Comparison of ENCODE assay signal across 22 mouse cellular contexts in the genomic region with DNA sequence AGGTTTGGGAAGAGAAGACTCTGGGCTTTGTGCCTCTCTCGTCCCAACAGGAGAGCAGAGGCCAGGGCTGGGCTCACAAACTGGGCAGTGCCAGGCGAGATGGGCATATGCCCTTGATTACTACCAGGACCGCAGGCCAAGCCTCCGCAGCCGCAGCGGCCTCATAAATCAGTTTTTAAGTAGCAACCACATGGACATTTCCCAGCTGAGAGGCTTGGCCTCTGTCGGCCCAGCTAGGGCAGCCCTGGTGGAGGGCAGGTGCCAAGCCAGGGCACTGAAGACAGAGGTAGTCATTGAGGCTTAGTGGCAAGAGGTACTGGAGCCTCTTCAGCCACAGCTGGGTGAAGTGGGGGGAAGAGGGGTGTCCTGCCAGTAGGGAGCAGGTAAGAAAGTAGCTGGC. TPM values are rescaled to one million over a fixed set of nuclear protein-coding genes. Genes with fewer than 3 reads are reported as not detected.
DNase-seq lines count a peak whose midpoint lies in the region; ATAC-seq and TF ChIP-seq lines count a peak whose summit lies in the region.
"Had no signal": no experiment of that assay in that cellular context is flagged by ENCODE, and none has a peak within 500 bp of the region (broad histone marks: within the 10 kb centered on the region; RNA-seq: fewer than 3 reads in every experiment).

No protein-coding gene starts in this region.

- H3K27me3 ChIP-seq in forebrain, embryonic 12.5 days: peaks cover 98% of the 10 kb centered on the region
- peaks cover 88% of the 10 kb centered on the region for H3K27me3 ChIP-seq in forebrain, embryonic 11.5 days (ENCODE audit: control insufficient read depth, insufficient read depth, low read length)
- peaks cover 86% of the 10 kb centered on the region for H3K27me3 ChIP-seq in midbrain, embryonic 11.5 days (ENCODE audit: control insufficient read depth, insufficient read depth, low read length)
- H3K27me3 ChIP-seq in midbrain, embryonic 14.5 days (ENCODE audit: control insufficient read depth, insufficient read depth, low read length): peaks cover 91% of the 10 kb centered on the region
- H3K27me3 ChIP-seq in forebrain, embryonic 14.5 days (replicated peaks; ENCODE audit: control insufficient read depth, insufficient read depth, low read length): peaks cover 69% of the 10 kb centered on the region
- peaks cover 10% of the 10 kb centered on the region for H3K27me3 ChIP-seq in forebrain, postnatal 0 days (ENCODE audit: insufficient read depth, low read length)

- H3K27ac ChIP-seq in forebrain, embryonic 12.5 days: peak overlapping the region; percentile 31; the same call in 1 of the 2 replicates
- H3K27ac ChIP-seq in forebrain, embryonic 11.5 days (ENCODE audit: low read depth, low read length): no peak overlapping the region
- H3K27ac ChIP-seq in midbrain, embryonic 11.5 days (ENCODE audit: low read depth, low read length): no peak overlapping the region
- H3K27ac ChIP-seq in midbrain, embryonic 14.5 days (replicated peaks; ENCODE audit: low read depth, low read length): no peak overlapping the region
- peak overlapping the region; percentile 95 for H3K27ac ChIP-seq in forebrain, embryonic 14.5 days (ENCODE audit: low read depth, low read length)
- peak overlapping the region; percentile 58 for H3K27ac ChIP-seq in forebrain, postnatal 0 days (ENCODE audit: low read depth, low read length)
- H3K27ac ChIP-seq: embryonic facial prominence, embryonic 13.5 days; heart, adult 2 months; heart, embryonic 15.5 days; hindbrain, embryonic 10.5 days; hindbrain, embryonic 15.5 days had no signal

- no peak overlapping the region for H3K4me3 ChIP-seq in forebrain, embryonic 12.5 days (replicated peaks)
- H3K4me3 ChIP-seq in forebrain, embryonic 11.5 days (ENCODE audit: low read depth, low read length): no peak overlapping the region
- no peak overlapping the region for H3K4me3 ChIP-seq in midbrain, embryonic 11.5 days (ENCODE audit: low read depth, low read length)
- H3K4me3 ChIP-seq in midbrain, embryonic 14.5 days (replicated peaks; ENCODE audit: low read depth, low read length): no peak overlapping the region
- H3K4me3 ChIP-seq in forebrain, embryonic 14.5 days (ENCODE audit: low read depth, low read length): no peak overlapping the region
- no peak overlapping the region for H3K4me3 ChIP-seq in forebrain, postnatal 0 days (ENCODE audit: low read depth, low read length)
- H3K4me3 ChIP-seq: embryonic facial prominence, embryonic 13.5 days; heart, adult 2 months; heart, embryonic 15.5 days; hindbrain, embryonic 10.5 days; hindbrain, embryonic 15.5 days had no signal

- intact Hi-C loops in left cerebral cortex, postnatal 14 days (cut with DNase I): no loop called here

- ATAC-seq in forebrain, embryonic 12.5 days (ENCODE audit: low FRiP score): no peak
- ATAC-seq in forebrain, embryonic 11.5 days (replicated peaks; ENCODE audit: low FRiP score): no peak
- no peak for ATAC-seq in midbrain, embryonic 11.5 days (ENCODE audit: low FRiP score)
- ATAC-seq in midbrain, embryonic 14.5 days (ENCODE audit: low FRiP score, low TSS enrichment): no peak
- no peak for ATAC-seq in forebrain, embryonic 14.5 days
- no peak for ATAC-seq in forebrain, postnatal 0 days
- ATAC-seq: inflammation-experienced regulatory T-cells, adult 6 months; intestine, postnatal 0 days had no signal

- no peak overlapping the region for H3K4me2 ChIP-seq in forebrain, embryonic 12.5 days
- H3K4me2 ChIP-seq in forebrain, embryonic 11.5 days (ENCODE audit: low read depth, low read length, severe bottlenecking): no peak overlapping the region
- no peak overlapping the region for H3K4me2 ChIP-seq in midbrain, embryonic 11.5 days
- no peak overlapping the region for H3K4me2 ChIP-seq in midbrain, embryonic 14.5 days (ENCODE audit: low read length)
- peak overlapping the region; percentile 41 for H3K4me2 ChIP-seq in forebrain, embryonic 14.5 days (ENCODE audit: low read length)
- peak overlapping the region; percentile 26; the same call in 1 of the 2 replicates for H3K4me2 ChIP-seq in forebrain, postnatal 0 days (ENCODE audit: low read depth)
- H3K4me2 ChIP-seq: heart, embryonic 11.5 days; heart, embryonic 15.5 days had no signal

- H3K9me3 ChIP-seq in forebrain, embryonic 12.5 days: no peaks in the 10 kb centered on the region
- no peaks in the 10 kb centered on the region for H3K9me3 ChIP-seq in forebrain, embryonic 11.5 days (ENCODE audit: control insufficient read depth, low read length)
- H3K9me3 ChIP-seq in midbrain, embryonic 11.5 days (ENCODE audit: control insufficient read depth, low read length): no peaks in the 10 kb centered on the region
- H3K9me3 ChIP-seq in midbrain, embryonic 14.5 days (ENCODE audit: control insufficient read depth, low read length): no peaks in the 10 kb centered on the region
- H3K9me3 ChIP-seq in forebrain, embryonic 14.5 days (replicated peaks; ENCODE audit: control insufficient read depth, low read length): no peaks in the 10 kb centered on the region
- H3K9me3 ChIP-seq in forebrain, postnatal 0 days (ENCODE audit: low read length): no peaks in the 10 kb centered on the region
- H3K9me3 ChIP-seq: embryonic facial prominence, embryonic 13.5 days; heart, embryonic 15.5 days; hindbrain, embryonic 10.5 days; hindbrain, embryonic 15.5 days had no signal

- no peak for DNase-seq in forebrain, embryonic 11.5 days (ENCODE audit: low spot score)
- DNase-seq in midbrain, embryonic 11.5 days (ENCODE audit: low spot score, missing footprints): peak; percentile 76
- no peak for DNase-seq in midbrain, embryonic 14.5 days
- DNase-seq in forebrain, embryonic 14.5 days (ENCODE audit: low spot score): no peak
- DNase-seq in forebrain, postnatal 0 days: no peak
- no peak for DNase-seq in left cerebral cortex, postnatal 14 days (ENCODE audit: low spot score in 2 of 2)
- DNase-seq: adrenal gland, adult 2 months; adrenal gland, postnatal 25 days; cerebellum, postnatal 25 days; gastrocnemius, postnatal 10 days; heart, adult 2 months had no signal

- H3K36me3 ChIP-seq in forebrain, embryonic 12.5 days (replicated peaks): no peaks in the 10 kb centered on the region
- H3K36me3 ChIP-seq in forebrain, embryonic 11.5 days (ENCODE audit: control insufficient read depth, insufficient read depth, low read length): no peaks in the 10 kb centered on the region
- no peaks in the 10 kb centered on the region for H3K36me3 ChIP-seq in midbrain, embryonic 11.5 days (ENCODE audit: control insufficient read depth, insufficient read depth, low read length)
- no peaks in the 10 kb centered on the region for H3K36me3 ChIP-seq in midbrain, embryonic 14.5 days (ENCODE audit: control insufficient read depth, insufficient read depth, low read length)
- H3K36me3 ChIP-seq in forebrain, embryonic 14.5 days (ENCODE audit: control insufficient read depth, insufficient read depth, low read length): no peaks in the 10 kb centered on the region
- no peaks in the 10 kb centered on the region for H3K36me3 ChIP-seq in forebrain, postnatal 0 days (ENCODE audit: insufficient read depth)
- H3K36me3 ChIP-seq: embryonic facial prominence, embryonic 13.5 days; heart, embryonic 15.5 days; hindbrain, embryonic 10.5 days; hindbrain, embryonic 15.5 days had no signal

- WGBS in forebrain, embryonic 12.5 days: 4% methylated on average over 7 of the region's 7 CpGs
- WGBS in forebrain, embryonic 11.5 days: 3% methylated on average over 7 of the region's 7 CpGs
- 2% methylated on average over 7 of the region's 7 CpGs for WGBS in midbrain, embryonic 11.5 days
- 2% methylated on average over 7 of the region's 7 CpGs for WGBS in midbrain, embryonic 14.5 days
- WGBS in forebrain, embryonic 14.5 days: 2% methylated on average over 7 of the region's 7 CpGs
- WGBS in forebrain, postnatal 0 days: 0% methylated on average over 7 of the region's 7 CpGs

- no peak for TF ChIP-seq CTCF in forebrain, postnatal 0 days (IDR thresholded peaks at IDR 0.05; ENCODE audit: low read depth)

- no peak overlapping the region for H3K9ac ChIP-seq in forebrain, embryonic 12.5 days
- no peak overlapping the region for H3K9ac ChIP-seq in forebrain, embryonic 11.5 days (ENCODE audit: low read length)
- H3K9ac ChIP-seq in midbrain, embryonic 11.5 days (ENCODE audit: low read length): no peak overlapping the region
- H3K9ac ChIP-seq in midbrain, embryonic 14.5 days (replicated peaks; ENCODE audit: low read length): no peak overlapping the region
- H3K9ac ChIP-seq in forebrain, embryonic 14.5 days (ENCODE audit: low read length): peak overlapping the region; percentile 17; the same call in 1 of the 2 replicates
- H3K9ac ChIP-seq in forebrain, postnatal 0 days: no peak overlapping the region
- H3K9ac ChIP-seq: embryonic facial prominence, embryonic 13.5 days; heart, embryonic 15.5 days; hindbrain, embryonic 15.5 days had no signal

- H3K4me1 ChIP-seq in forebrain, embryonic 12.5 days: peaks cover 11% of the 10 kb centered on the region; the same call in 1 of the 2 replicates
- H3K4me1 ChIP-seq in forebrain, embryonic 11.5 days (replicated peaks; ENCODE audit: control insufficient read depth, insufficient read depth, low read length): no peaks in the 10 kb centered on the region
- peaks cover 2% of the 10 kb centered on the region; the same call in 1 of the 2 replicates for H3K4me1 ChIP-seq in midbrain, embryonic 11.5 days (ENCODE audit: control insufficient read depth, insufficient read depth, low read length)
- H3K4me1 ChIP-seq in midbrain, embryonic 14.5 days (ENCODE audit: control insufficient read depth, insufficient read depth, low read length): no peaks in the 10 kb centered on the region
- H3K4me1 ChIP-seq in forebrain, embryonic 14.5 days (ENCODE audit: control insufficient read depth, insufficient read depth, low read length): peaks cover 27% of the 10 kb centered on the region
- peaks cover 22% of the 10 kb centered on the region; the same call in 1 of the 2 replicates for H3K4me1 ChIP-seq in forebrain, postnatal 0 days (ENCODE audit: insufficient read depth)
- H3K4me1 ChIP-seq: heart, embryonic 15.5 days; hindbrain, embryonic 10.5 days had no signal

RNA-seq across cellular contexts. Expression of gene Neurod2, which starts 12.0 kb away (rescaled TPM):
- 19.9 and 20.5 TPM in 2 replicates for polyA plus RNA-seq in forebrain, embryonic 12.5 days (2016; fragmentation: Nextera tagmentation; extraction: Ambion mirVana)
- 3.8 and 5.8 TPM in 2 replicates for polyA plus RNA-seq in forebrain, embryonic 11.5 days (2014; fragmentation: Nextera tagmentation; extraction: Ambion mirVana)
- polyA plus RNA-seq in midbrain, embryonic 11.5 days (2014; fragmentation: Nextera tagmentation; extraction: Ambion mirVana): 0.15 and 0.17 TPM in 2 replicates
- polyA plus RNA-seq in midbrain, embryonic 14.5 days (2014; fragmentation: Nextera tagmentation; extraction: Ambion mirVana): 10.9 and 12.7 TPM in 2 replicates
- 64.1 and 90.9 TPM in 2 replicates for polyA plus RNA-seq in forebrain, embryonic 14.5 days (2014; fragmentation: Nextera tagmentation; extraction: Ambion mirVana)
- 133 and 140 TPM in 2 replicates for total RNA-seq in forebrain, postnatal 0 days (2014; rRNA removed)
- 74.9 and 77.3 TPM in 2 replicates for polyA plus RNA-seq in forebrain, postnatal 0 days (2015; fragmentation: Nextera tagmentation; extraction: Ambion mirVana)
- 10 to 100 TPM; 65.9 to 67.1 TPM for total RNA-seq in left cerebral cortex, postnatal 14 days (2021)
- total RNA-seq: adrenal gland, adult 2 months; adrenal gland, postnatal 25 days; CH12.LX; gastrocnemius, postnatal 10 days; gastrocnemius, postnatal 4 days; heart, adult 2 months; heart, postnatal 25 days had no signal
- polyA plus RNA-seq: adrenal gland, adult 2 months; heart, adult 2 months; heart, embryonic 15.5 days; inflammation-experienced regulatory T-cells, adult 6 months; intestine, postnatal 0 days had no signal

RNA-seq across cellular contexts. Expression of gene Ppp1r1b, which starts 30.7 kb away (rescaled TPM):
- polyA plus RNA-seq in forebrain, embryonic 12.5 days (2016; fragmentation: Nextera tagmentation; extraction: Ambion mirVana): 3.0 and 3.1 TPM in 2 replicates
- 0.29 and 0.41 TPM in 2 replicates for polyA plus RNA-seq in forebrain, embryonic 11.5 days (2014; fragmentation: Nextera tagmentation; extraction: Ambion mirVana)
- 0.78 and 0.91 TPM in 2 replicates for polyA plus RNA-seq in midbrain, embryonic 11.5 days (2014; fragmentation: Nextera tagmentation; extraction: Ambion mirVana)
- polyA plus RNA-seq in midbrain, embryonic 14.5 days (2014; fragmentation: Nextera tagmentation; extraction: Ambion mirVana): 0.95 and 1.2 TPM in 2 replicates
- 33.1 and 42.2 TPM in 2 replicates for polyA plus RNA-seq in forebrain, embryonic 14.5 days (2014; fragmentation: Nextera tagmentation; extraction: Ambion mirVana)
- 19.4 and 32.5 TPM in 2 replicates for total RNA-seq in forebrain, postnatal 0 days (2014; rRNA removed)
- 91.4 and 121 TPM in 2 replicates for polyA plus RNA-seq in forebrain, postnatal 0 days (2015; fragmentation: Nextera tagmentation; extraction: Ambion mirVana)
- total RNA-seq in left cerebral cortex, postnatal 14 days (2021): 100 to 1,000 TPM; 101 to 133 TPM
- polyA plus RNA-seq: inflammation-experienced regulatory T-cells, adult 6 months had no signal

RNA-seq across cellular contexts. Expression of gene Stard3, which starts 40.7 kb away (rescaled TPM):
- polyA plus RNA-seq in forebrain, embryonic 12.5 days (2016; fragmentation: Nextera tagmentation; extraction: Ambion mirVana): 42.0 and 42.5 TPM in 2 replicates
- 38.1 and 39.9 TPM in 2 replicates for polyA plus RNA-seq in forebrain, embryonic 11.5 days (2014; fragmentation: Nextera tagmentation; extraction: Ambion mirVana)
- polyA plus RNA-seq in midbrain, embryonic 11.5 days (2014; fragmentation: Nextera tagmentation; extraction: Ambion mirVana): 39.7 and 41.5 TPM in 2 replicates
- polyA plus RNA-seq in midbrain, embryonic 14.5 days (2014; fragmentation: Nextera tagmentation; extraction: Ambion mirVana): 34.5 and 36.0 TPM in 2 replicates
- 43.8 and 46.6 TPM in 2 replicates for polyA plus RNA-seq in forebrain, embryonic 14.5 days (2014; fragmentation: Nextera tagmentation; extraction: Ambion mirVana)
- 36.2 and 39.4 TPM in 2 replicates for total RNA-seq in forebrain, postnatal 0 days (2014; rRNA removed)
- polyA plus RNA-seq in forebrain, postnatal 0 days (2015; fragmentation: Nextera tagmentation; extraction: Ambion mirVana): 31.6 and 32.2 TPM in 2 replicates
- total RNA-seq in left cerebral cortex, postnatal 14 days (2021): 10 to 100 TPM; 24.9 to 27.2 TPM

Comparison
In these comparisons a context has a peak if more than half of its experiments do, and no peak if none do; other contexts are left out.
1. H3K27ac ChIP-seq: peak in forebrain, embryonic 12.5 days (single experiment), forebrain, embryonic 14.5 days (single experiment) and forebrain, postnatal 0 days (single experiment); none in forebrain, embryonic 11.5 days (single experiment), midbrain, embryonic 11.5 days (single experiment) and midbrain, embryonic 14.5 days (single experiment).
2. H3K4me2 ChIP-seq: peak in forebrain, embryonic 14.5 days (single experiment) and forebrain, postnatal 0 days (single experiment); none in forebrain, embryonic 12.5 days (single experiment), forebrain, embryonic 11.5 days (single experiment), midbrain, embryonic 11.5 days (single experiment) and midbrain, embryonic 14.5 days (single experiment).